Mouse (Mus musculus) C2C12 (cell line): Measurements from ENCODE around the gene Rabl6. TPM values are rescaled to one million over a fixed set of nuclear protein-coding genes. Genes with fewer than 3 reads are reported as not detected.

Source experiments
- H3K27me3 ChIP-seq: one replicate; pipeline ENCODE4 v1.6.1; 2011; ENCODE audit not compliant: control insufficient read depth, insufficient read depth, insufficient read length
- H3K36me3 ChIP-seq: one replicate; pipeline ENCODE4 v1.6.1; 2011; ENCODE audit not compliant: control insufficient read depth, insufficient read depth
- H3K4me3 ChIP-seq: one replicate; pipeline ENCODE4 v1.5.1; 2011; ENCODE audit warnings: mild to moderate bottlenecking, control low read depth; ENCODE audit not compliant: poor library complexity, insufficient read depth, severe bottlenecking
- H3K79me2 ChIP-seq: one replicate; pipeline ENCODE4 v1.6.1; 2011; ENCODE audit not compliant: control insufficient read depth, insufficient read depth
- H3K79me3 ChIP-seq: one replicate; pipeline ENCODE4 v1.6.1; 2011; ENCODE audit warnings: low read depth, control low read depth
- H3ac ChIP-seq: one replicate; pipeline ENCODE3; 2011; ENCODE audit warnings: low read depth; ENCODE audit not compliant: control insufficient read depth, insufficient read length
- CEBPB ChIP-seq: IDR thresholded peaks from one replicate; pipeline ENCODE4 v1.6.1; 2011; ENCODE audit warnings: low read depth, mild to moderate bottlenecking, control low read depth, moderate library complexity
- CTCF ChIP-seq: IDR thresholded peaks from one replicate; pipeline ENCODE4 v1.5.1; 2011; ENCODE audit not compliant: control insufficient read depth, insufficient read depth, insufficient read length
- FOSL1 ChIP-seq: IDR thresholded peaks from one replicate; pipeline ENCODE4 v1.8.0; 2011; ENCODE audit warnings: mild to moderate bottlenecking, low read length; ENCODE audit not compliant: poor library complexity, insufficient read depth, severe bottlenecking
- MAX ChIP-seq: IDR thresholded peaks from one replicate; pipeline ENCODE4 v1.6.1; 2011; ENCODE audit warnings: mild to moderate bottlenecking, control low read depth
- MYOD1 ChIP-seq: IDR thresholded peaks from one replicate; pipeline ENCODE4 v1.6.1; 2011; ENCODE audit warnings: low read depth; ENCODE audit not compliant: control insufficient read depth, insufficient read length
- MYOG ChIP-seq: IDR thresholded peaks from one replicate; pipeline ENCODE4 v1.6.1; 2011; ENCODE audit not compliant: control insufficient read depth, insufficient read length; ENCODE audit errors: extremely low read depth
- USF1 ChIP-seq: IDR thresholded peaks from one replicate; pipeline ENCODE4 v1.6.1; 2011; ENCODE audit warnings: low read depth, mild to moderate bottlenecking, control low read depth, moderate library complexity
- polyA plus RNA-seq: library from polyadenylated mRNA; unstranded; fragments of >200 nt; fragmentation: generic; extraction: Trizol; gene quantifications from one replicate; pipeline ENCODE4 v1.2.1, GENCODE M21; 2012; ENCODE audit warnings: missing spikeins

Gene Rabl6
- polyA plus RNA-seq, 1 experiment = 58.9 TPM

DNA sequence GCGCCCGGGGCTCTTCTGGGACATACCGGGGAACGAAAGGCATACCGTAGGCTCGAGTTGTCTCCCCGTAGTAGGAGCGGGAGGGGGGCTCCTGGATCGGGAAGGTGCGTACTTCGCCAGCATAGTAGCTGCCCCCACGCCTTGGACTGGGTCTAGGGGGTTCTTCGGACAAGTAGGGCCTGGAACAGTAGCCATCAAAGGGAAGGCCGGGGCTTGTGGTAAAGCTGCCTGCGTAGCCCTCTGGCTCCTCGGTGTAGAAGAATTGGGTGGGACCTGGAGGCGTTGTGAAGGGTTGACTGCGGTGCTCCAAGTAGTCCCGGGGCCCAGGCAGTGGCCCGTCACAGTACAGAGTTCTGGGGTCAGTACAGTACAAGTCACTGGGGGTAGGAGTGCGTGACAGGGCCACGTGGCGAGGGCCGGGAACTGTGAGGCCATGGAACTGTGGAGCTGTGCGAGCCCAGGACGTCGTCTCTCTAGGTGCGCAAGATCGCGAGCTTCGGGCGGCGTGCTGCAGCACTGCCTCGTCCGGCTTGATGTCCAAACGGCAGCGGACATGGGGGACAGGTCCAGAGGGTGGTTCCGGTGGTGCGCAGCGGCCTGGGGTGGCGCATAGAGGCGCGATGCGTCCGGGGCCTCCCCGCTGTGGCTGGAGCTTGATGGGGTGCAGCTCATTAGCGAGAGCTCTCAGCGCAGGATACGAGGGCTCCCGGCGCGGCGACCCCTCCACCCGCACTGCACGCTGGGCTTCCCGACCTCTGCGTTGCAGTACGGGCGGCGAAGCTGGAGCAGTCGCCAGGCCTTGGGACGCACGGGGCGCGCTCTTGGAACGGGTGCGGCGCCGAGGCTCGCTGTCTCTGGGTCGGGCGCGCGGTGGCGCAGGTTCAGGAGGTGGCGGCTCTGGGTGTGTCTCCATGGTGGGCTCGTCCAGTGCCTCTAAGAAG lies 29.3 kb downstream of the Rabl6 start:
- H3K36me3 ChIP-seq = peaks cover 11% of the 10 kb centered on the region
- no peak overlapping the region for H3ac ChIP-seq
- H3K79me3 ChIP-seq = no peaks in the 10 kb centered on the region
- H3K27me3 ChIP-seq = no peaks in the 10 kb centered on the region
- TF ChIP-seq MYOD1 (no peak), FOSL1 (no peak), CEBPB (no peak), MAX (no peak), CTCF (no peak), USF1 (no peak), MYOG (no peak)
- H3K4me3 ChIP-seq = no peak overlapping the region
- peaks cover 4% of the 10 kb centered on the region for H3K79me2 ChIP-seq

DNA sequence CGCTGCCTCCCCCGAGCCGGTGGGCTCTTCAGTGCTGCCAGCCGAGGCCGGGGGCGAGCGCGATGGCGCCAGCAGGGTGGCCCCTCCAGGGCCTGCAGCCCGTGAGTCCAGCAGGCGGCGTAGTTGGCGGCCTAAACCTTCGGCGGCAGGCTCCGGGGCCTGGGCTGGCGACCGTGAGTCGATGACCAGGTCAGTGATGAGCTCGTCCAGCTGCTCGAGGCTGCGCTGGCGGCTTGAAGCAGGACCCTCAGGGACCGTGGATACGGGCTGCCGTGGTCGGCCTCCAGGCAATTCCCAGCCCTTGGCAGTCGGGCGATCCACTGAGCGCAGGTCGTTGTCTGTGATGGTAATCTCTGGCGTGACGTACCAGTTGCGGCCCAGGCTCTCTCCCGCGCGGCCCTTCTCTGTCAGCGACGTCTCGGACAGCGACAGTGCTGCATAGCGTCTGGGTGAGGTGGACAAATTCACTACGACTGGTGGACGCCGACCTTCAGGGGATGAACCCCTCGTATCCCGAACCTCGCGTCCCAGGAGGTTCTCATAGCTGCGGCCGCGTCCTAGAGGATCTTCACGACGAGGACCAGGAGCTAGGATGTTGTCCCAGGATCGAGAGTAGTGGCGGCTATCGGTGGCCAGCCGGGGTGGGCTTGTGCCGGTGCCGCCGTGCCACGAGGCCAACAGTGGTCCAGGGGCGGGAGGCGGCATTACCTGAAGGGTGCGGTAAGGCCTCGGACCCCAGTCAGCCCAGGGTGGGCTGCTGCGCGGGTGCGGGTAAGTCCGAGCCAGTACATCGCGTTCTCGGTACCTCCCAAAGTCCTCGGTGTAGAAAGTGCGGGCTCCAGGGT lies 30.1 kb downstream of the Rabl6 start:
- Histone ChIP-seq H3ac (no peak overlapping the region), H3K4me3 (no peak overlapping the region), H3K36me3 (peaks cover 5% of the 10 kb centered on the region), H3K79me3 (peaks cover 3% of the 10 kb centered on the region), H3K79me2 (peaks cover 13% of the 10 kb centered on the region), H3K27me3 (no peaks in the 10 kb centered on the region)
- TF ChIP-seq MYOD1 (no peak), MYOG (no peak), MAX (no peak), USF1 (no peak), CTCF (no peak), FOSL1 (no peak), CEBPB (no peak)

GRCm38 (mm10) chr2:25576965-25577891 lies 31.1 kb downstream of the Rabl6 start:
- TF ChIP-seq CTCF (no peak), USF1 (no peak), CEBPB (no peak), MAX (no peak), MYOG (no peak), MYOD1 (no peak), FOSL1 (no peak)
- no peak overlapping the region for H3K4me3 ChIP-seq

GRCm38 (mm10) chr2:25576028-25576850 lies 32.1 kb downstream of the Rabl6 start:
- Histone ChIP-seq H3K79me2 (peaks cover 20% of the 10 kb centered on the region), H3K79me3 (peaks cover 3% of the 10 kb centered on the region), H3ac (no peak overlapping the region), H3K4me3 (no peak overlapping the region), H3K36me3 (no peaks in the 10 kb centered on the region), H3K27me3 (no peaks in the 10 kb centered on the region)
- TF ChIP-seq CEBPB (no peak), MAX (no peak), MYOG (no peak), CTCF (no peak), USF1 (no peak), FOSL1 (no peak), MYOD1 (no peak)

More at GRCm38 (mm10) chr2:25576965-25577891, 31.1 kb downstream of the Rabl6 start:
- Histone ChIP-seq H3K79me2 (peaks cover 20% of the 10 kb centered on the region), H3K27me3 (no peaks in the 10 kb centered on the region), H3ac (no peak overlapping the region), H3K79me3 (peaks cover 3% of the 10 kb centered on the region), H3K36me3 (no peaks in the 10 kb centered on the region)
